Mouse (Mus musculus): ENCODE measurements around the gene N4bp2. TPM values are rescaled to one million over a fixed set of nuclear protein-coding genes. Genes with fewer than 3 reads are reported as not detected.

The N4bp2 gene
- total and polyA plus RNA-seq, 3 experiments = 11.4 to 50.6 (median 12.9) TPM

GRCm38 (mm10) chr5:65867380-65868116 is 104.2 kb downstream of the N4bp2 start:
- Histone ChIP-seq H3K79me2 (ENCODE audit: control insufficient read depth, insufficient read depth, low read length, poor library complexity) (no peaks in the 10 kb centered on the region), H3K9me3 (replicated peaks; ENCODE audit: insufficient read depth, low read length) (no peaks in the 10 kb centered on the region), H3K4me3 (ENCODE audit: control insufficient read depth in 1 of 2, insufficient read depth in 1 of 2, low read depth in 2 of 2, low read length in 2 of 2) (no peak overlapping the region), H3K4me1 (ENCODE audit: control insufficient read depth in 1 of 2, insufficient read depth in 2 of 2, low read length in 2 of 2) (peaks cover 0 to 21% of the 10 kb centered on the region in 2 experiments; a peak in 3 of 4 replicates), H3K27me3 (ENCODE audit: control insufficient read depth in 1 of 2, insufficient read depth in 2 of 2, low read length in 2 of 2) (no peaks in the 10 kb centered on the region), H3K9ac (ENCODE audit: control insufficient read depth, low read depth, low read length, poor library complexity, severe bottlenecking) (no peak overlapping the region), H3K36me3 (ENCODE audit: control insufficient read depth in 1 of 2, insufficient read depth in 2 of 2, low read length in 2 of 2) (peaks cover 0 to 18% of the 10 kb centered on the region in 2 experiments; a peak in 2 of 4 replicates), H3K27ac (ENCODE audit: control insufficient read depth, low read depth, low read length) (peak overlapping the region; percentile 10; the same call in 1 of the 2 replicates)
- peak; percentile 68 for DNase-seq (ENCODE audit: low read depth, low spot score)
- TF ChIP-seq ZMIZ1 (IDR thresholded peaks at IDR 0.05; ENCODE audit: low read depth, low read length) (no peak), GATA1 (IDR thresholded peaks at IDR 0.05; ENCODE audit: low read depth, low read length) (peak; percentile 63; the same call in 1 of the 2 replicates), POLR2AphosphoS5 (IDR thresholded peaks at IDR 0.05; ENCODE audit: borderline replicate concordance, low read depth, low read length) (no peak), CTCF (IDR thresholded peaks at IDR 0.05 in 2 of 3, conservative IDR thresholded peaks at IDR 0.05 in 1 of 3; ENCODE audit: control insufficient read depth in 1 of 3, insufficient read depth in 1 of 3, low read depth in 2 of 3, low read length in 3 of 3, poor library complexity in 1 of 3, severe bottlenecking in 1 of 3) (no peak), MAFK (IDR thresholded peaks at IDR 0.05; ENCODE audit: borderline replicate concordance, low read depth, low read length) (no peak), POLR2A (IDR thresholded peaks at IDR 0.05; ENCODE audit: control insufficient read depth in 1 of 2, insufficient read depth in 1 of 2, low read depth in 1 of 2, low read length in 2 of 2, poor library complexity in 1 of 2) (no peak), ETS1 (IDR thresholded peaks at IDR 0.05; ENCODE audit: low read depth, low read length) (peak; percentile 38; the same call in 1 of the 2 replicates), NELFE (IDR thresholded peaks at IDR 0.05; ENCODE audit: low read depth, low read length) (no peak), EP300 (IDR thresholded peaks at IDR 0.05; ENCODE audit: low read depth in 1 of 2, low read length in 2 of 2) (peak; percentile 5 to 36; a peak in 1 of 4 replicates), TBP (IDR thresholded peaks at IDR 0.05; ENCODE audit: low read depth, low read length) (no peak), UBTF (IDR thresholded peaks at IDR 0.05; ENCODE audit: borderline replicate concordance, insufficient read depth, low read depth, low read length) (no peak)

GRCm38 (mm10) chr5:65868419-65868818 is 105.1 kb downstream of the N4bp2 start:
- Histone ChIP-seq H3K9me3 (replicated peaks; ENCODE audit: insufficient read depth, low read length) (no peaks in the 10 kb centered on the region), H3K9ac (ENCODE audit: control insufficient read depth, low read depth, low read length, poor library complexity, severe bottlenecking) (no peak overlapping the region), H3K27me3 (ENCODE audit: control insufficient read depth in 1 of 2, insufficient read depth in 2 of 2, low read length in 2 of 2) (no peaks in the 10 kb centered on the region), H3K79me2 (ENCODE audit: control insufficient read depth, insufficient read depth, low read length, poor library complexity) (no peaks in the 10 kb centered on the region), H3K4me3 (ENCODE audit: control insufficient read depth in 1 of 2, insufficient read depth in 1 of 2, low read depth in 2 of 2, low read length in 2 of 2) (no peak overlapping the region), H3K27ac (ENCODE audit: control insufficient read depth, low read depth, low read length) (no peak overlapping the region), H3K36me3 (ENCODE audit: control insufficient read depth in 1 of 2, insufficient read depth in 2 of 2, low read length in 2 of 2) (peaks cover 0 to 26% of the 10 kb centered on the region in 2 experiments; a peak in 2 of 4 replicates), H3K4me1 (ENCODE audit: control insufficient read depth in 1 of 2, insufficient read depth in 2 of 2, low read length in 2 of 2) (peaks cover 6 to 28% of the 10 kb centered on the region in 2 experiments)
- TF ChIP-seq USF1 (IDR thresholded peaks at IDR 0.05; ENCODE audit: low read depth, low read length) (no peak), TAL1 (IDR thresholded peaks at IDR 0.05; ENCODE audit: low read length) (peak; percentile 27), TBP (IDR thresholded peaks at IDR 0.05; ENCODE audit: low read depth, low read length) (no peak), GATA1 (IDR thresholded peaks at IDR 0.05; ENCODE audit: low read depth, low read length) (peak; percentile 57; the same call in 1 of the 2 replicates), EP300 (IDR thresholded peaks at IDR 0.05; ENCODE audit: low read depth in 1 of 2, low read length in 2 of 2) (peak in 1 of 2 experiments; percentile 52; a peak in 1 of 4 replicates), NELFE (IDR thresholded peaks at IDR 0.05; ENCODE audit: low read depth, low read length) (no peak), TCF12 (IDR thresholded peaks at IDR 0.05; ENCODE audit: low read depth, low read length) (peak; percentile 43; the same call in 1 of the 2 replicates)
- DNase-seq (ENCODE audit: low read depth, low spot score) = peak; percentile 52

All from MEL (cell line).